Mouse (Mus musculus): Measurements from ENCODE around the gene Cep89. TPM values are rescaled to one million over a fixed set of nuclear protein-coding genes. Genes with fewer than 3 reads are reported as not detected.
A peak's percentile ranks its signal among the peaks of the same experiment; 100 is the strongest.

Gene Cep89
- polyA plus RNA-seq, 1 experiment from 2014 or later, result 63.3 TPM

DNA sequence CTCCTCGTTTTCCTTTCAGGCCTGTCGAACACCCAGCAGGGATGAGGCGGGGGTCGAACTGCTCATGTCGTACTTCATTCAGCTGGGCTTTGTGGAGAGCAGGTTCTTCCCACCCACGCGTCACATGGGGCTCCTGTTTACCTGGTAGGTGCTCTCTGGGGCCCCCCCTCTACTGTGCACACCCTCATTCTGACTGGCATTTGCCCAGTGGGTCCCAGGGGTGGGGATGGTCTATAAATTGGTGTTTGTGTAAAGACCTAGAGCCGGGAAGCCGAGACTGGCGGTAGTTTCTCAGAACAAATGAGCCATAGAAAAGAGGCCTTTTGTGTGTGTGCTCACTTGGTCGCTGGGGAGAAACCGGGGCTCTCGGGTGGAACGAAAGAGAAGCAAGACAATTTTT lies 25.7 kb upstream of the Cep89 start:
- Histone ChIP-seq H3K9me3 (peaks cover 4% of the 10 kb centered on the region; the same call in 1 of the 2 replicates), H3K36me3 (replicated peaks) (peaks cover 10% of the 10 kb centered on the region; the same call in 1 of the 2 replicates), H3K4me1 (peaks cover 14% of the 10 kb centered on the region; the same call in 1 of the 2 replicates), H3K27ac (replicated peaks) (0 out of 2 replicates have a peak overlapping the region, but pooled peaks have one; percentile 65), H3K4me3 (no peak overlapping the region), H3K27me3 (replicated peaks; ENCODE audit: low read depth, poor library complexity, severe bottlenecking) (no peaks in the 10 kb centered on the region)
- WGBS, result 37% methylated on average over 14 of the region's 14 CpGs
- DNase-seq (ENCODE audit: low spot score), result no peak

DNA sequence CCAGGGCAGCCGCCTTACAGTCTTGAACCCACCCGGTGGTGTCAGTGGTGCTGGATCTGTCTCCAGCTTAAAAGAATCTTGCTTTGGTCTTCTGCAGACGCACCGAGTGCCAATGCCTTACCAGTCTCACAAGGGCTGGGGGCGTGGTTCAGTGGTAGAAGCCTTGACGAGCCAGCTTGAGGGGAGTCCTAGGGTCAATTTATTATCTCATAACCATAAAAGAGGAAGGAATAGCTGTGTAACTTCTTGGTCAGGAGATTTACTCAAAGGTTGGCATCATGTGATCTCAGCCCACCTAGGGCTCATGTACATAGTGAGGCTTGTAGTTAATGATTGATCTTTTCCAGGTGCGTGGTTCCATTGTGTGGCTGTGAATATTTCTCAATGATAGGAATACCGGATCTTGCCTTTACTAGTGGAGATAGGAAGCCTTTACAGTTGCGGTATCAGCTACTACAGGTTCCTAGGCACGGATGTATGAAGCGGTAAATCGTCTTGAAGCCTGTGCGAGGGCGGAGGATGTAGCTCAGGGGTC lies 24.3 kb upstream of the Cep89 start:
- Histone ChIP-seq H3K36me3 (replicated peaks) (0 out of 2 replicates have a peak, but pooled peaks cover 6% of the 10 kb centered on the region), H3K4me1 (peaks cover 14% of the 10 kb centered on the region; the same call in 1 of the 2 replicates), H3K27me3 (replicated peaks; ENCODE audit: low read depth, poor library complexity, severe bottlenecking) (no peaks in the 10 kb centered on the region), H3K27ac (replicated peaks) (no peak overlapping the region), H3K4me3 (no peak overlapping the region), H3K9me3 (0 out of 2 replicates have a peak, but pooled peaks cover 4% of the 10 kb centered on the region)
- no peak for DNase-seq (ENCODE audit: low spot score)
- 94% methylated on average over 14 of the region's 14 CpGs for WGBS

DNA sequence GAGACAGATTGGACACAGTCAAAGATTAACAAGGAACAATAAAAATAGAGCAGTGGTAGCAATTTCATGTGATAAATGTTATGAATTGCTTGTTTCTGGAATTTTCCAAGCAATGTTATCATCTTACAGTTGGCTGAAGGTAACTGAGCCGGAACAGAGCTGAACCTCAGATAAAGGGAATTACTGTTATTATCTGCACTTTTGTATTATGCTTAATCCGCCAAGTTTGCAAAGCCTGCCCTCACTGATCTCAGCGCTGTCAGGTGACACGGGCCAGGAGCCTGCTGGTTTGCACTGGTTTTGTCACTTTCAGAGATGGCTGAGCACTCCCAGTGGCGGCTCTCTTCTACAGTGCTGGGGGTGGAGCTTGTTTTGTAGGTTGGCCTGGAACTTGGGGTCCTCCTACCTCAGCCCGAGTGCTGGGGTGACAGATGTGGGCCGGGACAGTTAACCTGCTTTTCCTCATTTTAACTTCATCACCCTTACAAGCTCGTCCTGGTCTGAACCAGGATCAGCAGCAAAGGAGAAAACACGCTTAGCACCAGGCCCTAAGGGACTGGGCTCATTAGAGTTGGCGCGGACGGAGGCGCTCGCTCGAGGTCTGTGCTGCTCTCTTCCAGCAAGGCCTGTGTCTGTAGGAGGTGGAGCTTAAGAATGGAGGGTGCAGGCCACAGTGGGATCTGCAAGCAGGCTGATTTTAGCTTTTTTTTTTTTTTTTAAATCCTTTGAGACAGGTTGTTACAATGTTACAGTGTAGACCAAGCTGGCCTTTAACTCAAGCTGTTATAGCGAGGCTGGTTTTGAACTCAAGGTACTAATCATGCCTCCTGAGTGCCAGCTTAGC lies 23.5 kb upstream of the Cep89 start:
- Histone ChIP-seq H3K9me3 (0 out of 2 replicates have a peak, but pooled peaks cover 4% of the 10 kb centered on the region), H3K27ac (replicated peaks) (no peak overlapping the region), H3K4me1 (peaks cover 14% of the 10 kb centered on the region; the same call in 1 of the 2 replicates), H3K36me3 (replicated peaks) (0 out of 2 replicates have a peak, but pooled peaks cover 3% of the 10 kb centered on the region), H3K27me3 (replicated peaks; ENCODE audit: low read depth, poor library complexity, severe bottlenecking) (no peaks in the 10 kb centered on the region), H3K4me3 (no peak overlapping the region)
- no peak for DNase-seq (ENCODE audit: low spot score)
- 74% methylated on average over 16 of the region's 16 CpGs for WGBS

GRCm38 (mm10) chr7:35374265-35374664 lies 22.6 kb upstream of the Cep89 start:
- no peak for DNase-seq (ENCODE audit: low spot score)
- Histone ChIP-seq H3K36me3 (replicated peaks) (0 out of 2 replicates have a peak, but pooled peaks cover 3% of the 10 kb centered on the region), H3K9me3 (no peaks in the 10 kb centered on the region), H3K4me3 (no peak overlapping the region), H3K27me3 (replicated peaks; ENCODE audit: low read depth, poor library complexity, severe bottlenecking) (no peaks in the 10 kb centered on the region), H3K27ac (replicated peaks) (no peak overlapping the region), H3K4me1 (peaks cover 15% of the 10 kb centered on the region)
- 82% methylated on average over 7 of the region's 7 CpGs for WGBS

GRCm38 (mm10) chr7:35376623-35377022 lies 20.2 kb upstream of the Cep89 start:
- Histone ChIP-seq H3K9me3 (no peaks in the 10 kb centered on the region), H3K36me3 (replicated peaks) (no peaks in the 10 kb centered on the region), H3K27me3 (replicated peaks; ENCODE audit: low read depth, poor library complexity, severe bottlenecking) (no peaks in the 10 kb centered on the region), H3K4me1 (peaks cover 15% of the 10 kb centered on the region), H3K27ac (replicated peaks) (no peak overlapping the region), H3K4me3 (no peak overlapping the region)
- DNase-seq (ENCODE audit: low spot score), result no peak
- 92% methylated on average over 9 of the region's 9 CpGs for WGBS

DNA sequence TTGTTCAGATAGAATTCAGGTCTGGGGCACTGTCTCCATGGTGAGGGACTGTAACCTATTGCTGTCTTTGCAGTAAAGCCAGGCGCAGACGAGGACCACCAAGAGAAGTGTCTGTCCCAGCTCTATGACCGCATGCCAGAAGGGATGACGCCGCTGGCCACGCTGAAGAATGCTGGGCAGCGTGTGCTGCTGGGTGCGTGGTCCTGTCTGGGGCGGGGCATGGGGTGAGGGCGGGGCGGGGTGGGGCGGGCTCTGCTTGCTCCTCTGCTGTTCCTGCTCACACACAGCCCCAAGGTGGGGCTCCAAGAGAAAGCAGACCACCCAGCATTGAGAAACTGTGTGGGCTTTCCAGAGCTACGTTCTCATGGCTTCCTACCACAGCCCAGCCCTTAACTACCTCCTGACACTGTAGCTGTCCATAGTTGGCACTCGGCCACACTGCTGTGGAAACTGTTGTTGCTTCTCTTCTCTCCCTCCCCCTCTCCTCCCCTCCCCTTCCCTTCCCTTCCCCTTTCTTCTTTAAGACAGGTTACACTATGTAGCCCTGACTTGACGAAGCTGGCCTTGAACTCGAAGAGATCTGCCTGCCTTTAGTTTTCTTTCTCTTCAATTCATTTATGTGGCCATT lies 17.2 kb upstream of the Cep89 start:
- Histone ChIP-seq H3K9me3 (no peaks in the 10 kb centered on the region), H3K27me3 (replicated peaks; ENCODE audit: low read depth, poor library complexity, severe bottlenecking) (no peaks in the 10 kb centered on the region), H3K27ac (replicated peaks) (no peak overlapping the region), H3K4me3 (peak overlapping the region; percentile 18; the same call in 1 of the 2 replicates), H3K4me1 (peaks cover 16% of the 10 kb centered on the region; the same call in 1 of the 2 replicates), H3K36me3 (replicated peaks) (no peaks in the 10 kb centered on the region)
- WGBS, result 48% methylated on average over 16 of the region's 16 CpGs
- no peak for DNase-seq (ENCODE audit: low spot score)

GRCm38 (mm10) chr7:35380351-35380750 lies 16.5 kb upstream of the Cep89 start:
- H3K4me3 ChIP-seq, result no peak overlapping the region
- peaks cover 16% of the 10 kb centered on the region; the same call in 1 of the 2 replicates for H3K4me1 ChIP-seq
- no peak for DNase-seq (ENCODE audit: low spot score)
- no peak overlapping the region for H3K27ac ChIP-seq (replicated peaks)
- no peaks in the 10 kb centered on the region for H3K27me3 ChIP-seq (replicated peaks; ENCODE audit: low read depth, poor library complexity, severe bottlenecking)
- H3K9me3 ChIP-seq, result no peaks in the 10 kb centered on the region
- 91% methylated on average over 8 of the region's 8 CpGs for WGBS
- no peaks in the 10 kb centered on the region for H3K36me3 ChIP-seq (replicated peaks)

GRCm38 (mm10) chr7:35381861-35382260 lies 15.0 kb upstream of the Cep89 start:
- no peak for DNase-seq (ENCODE audit: low spot score)
- Histone ChIP-seq H3K27ac (replicated peaks) (no peak overlapping the region), H3K4me1 (peaks cover 16% of the 10 kb centered on the region; the same call in 1 of the 2 replicates), H3K36me3 (replicated peaks) (no peaks in the 10 kb centered on the region; the same call in 1 of the 2 replicates), H3K9me3 (no peaks in the 10 kb centered on the region), H3K4me3 (peak overlapping the region; percentile 2; the same call in 1 of the 2 replicates), H3K27me3 (replicated peaks; ENCODE audit: low read depth, poor library complexity, severe bottlenecking) (no peaks in the 10 kb centered on the region)
- 33% methylated on average over 16 of the region's 16 CpGs for WGBS

- DNase-seq (ENCODE audit: low spot score), result no peak
- H3K9me3 ChIP-seq, result no peaks in the 10 kb centered on the region
- H3K36me3 ChIP-seq (replicated peaks), result no peaks in the 10 kb centered on the region; the same call in 1 of the 2 replicates
- WGBS, result 57% methylated on average over 2 of the region's 2 CpGs
- H3K27me3 ChIP-seq (replicated peaks; ENCODE audit: low read depth, poor library complexity, severe bottlenecking), result no peaks in the 10 kb centered on the region
- H3K27ac ChIP-seq (replicated peaks), result no peak overlapping the region
- H3K4me3 ChIP-seq, result no peak overlapping the region
- H3K4me1 ChIP-seq, result peaks cover 16% of the 10 kb centered on the region; the same call in 1 of the 2 replicates
Observed at GRCm38 (mm10) chr7:35382706-35383353, 14.0 kb upstream of the Cep89 start.

DNA sequence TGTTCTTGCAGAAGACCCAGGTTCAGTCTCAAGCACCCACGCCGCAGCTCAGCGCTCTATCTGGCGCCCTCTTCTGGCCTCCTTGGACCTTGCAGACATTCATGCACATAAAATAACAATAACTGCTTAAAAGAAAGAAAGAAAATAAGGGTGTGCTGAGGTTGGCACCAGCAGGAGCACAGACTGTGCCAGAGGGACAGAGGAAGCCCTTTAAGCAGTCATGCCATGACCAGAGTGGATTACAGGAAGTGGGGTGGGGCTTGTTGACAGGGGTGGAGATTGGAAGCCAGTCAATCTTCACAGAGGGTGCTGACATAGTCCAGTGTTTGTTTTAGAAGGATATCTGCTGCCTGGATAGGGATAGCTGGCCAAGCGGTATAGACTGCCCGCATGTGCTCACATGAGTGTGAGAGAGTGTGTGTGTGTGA lies 10.3 kb upstream of the Cep89 start:
- 57% methylated on average over 6 of the region's 6 CpGs for WGBS
- H3K27me3 ChIP-seq (replicated peaks; ENCODE audit: low read depth, poor library complexity, severe bottlenecking), result no peaks in the 10 kb centered on the region
- H3K36me3 ChIP-seq (replicated peaks), result no peaks in the 10 kb centered on the region; the same call in 1 of the 2 replicates
- DNase-seq (ENCODE audit: low spot score), result no peak
- no peak overlapping the region for H3K27ac ChIP-seq (replicated peaks)
- H3K4me1 ChIP-seq, result peaks cover 18% of the 10 kb centered on the region
- no peak overlapping the region for H3K4me3 ChIP-seq
- H3K9me3 ChIP-seq, result no peaks in the 10 kb centered on the region

DNA sequence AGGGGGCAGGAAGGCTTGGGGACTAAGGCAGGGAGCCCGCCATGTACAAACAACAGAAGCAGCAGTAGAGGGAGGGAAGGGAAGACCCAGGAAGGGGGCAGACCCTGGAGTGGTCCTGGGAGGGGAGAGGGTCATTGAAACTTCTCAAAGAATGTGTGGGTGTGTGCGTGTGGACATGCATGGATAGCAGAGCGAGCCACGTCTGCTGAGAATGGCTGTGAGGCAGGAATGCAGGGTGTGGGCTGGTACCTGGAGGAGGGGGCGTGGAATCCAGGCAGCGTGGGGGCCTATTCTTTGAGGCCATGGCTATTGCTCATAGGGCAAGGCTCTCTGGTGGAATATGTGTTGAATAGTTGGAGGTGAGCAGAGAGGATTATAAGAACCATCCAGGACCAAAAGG lies 8.1 kb upstream of the Cep89 start:
- H3K36me3 ChIP-seq (replicated peaks), result peaks cover 15% of the 10 kb centered on the region
- 68% methylated on average over 6 of the region's 6 CpGs for WGBS

GRCm38 (mm10) chr7:35392935-35393334 lies 3.9 kb upstream of the Cep89 start:
- H3K4me3 ChIP-seq, result no peak overlapping the region
- peaks cover 29% of the 10 kb centered on the region for H3K36me3 ChIP-seq (replicated peaks)
- no peaks in the 10 kb centered on the region for H3K27me3 ChIP-seq (replicated peaks; ENCODE audit: low read depth, poor library complexity, severe bottlenecking)
- no peak overlapping the region for H3K27ac ChIP-seq (replicated peaks)
- no peaks in the 10 kb centered on the region for H3K9me3 ChIP-seq
- H3K4me1 ChIP-seq, result peaks cover 24% of the 10 kb centered on the region
- WGBS, result 59% methylated on average over 5 of the region's 5 CpGs
- no peak for DNase-seq (ENCODE audit: low spot score)

More for the DNA sequence above, 8.1 kb upstream of the Cep89 start:
- H3K4me1 ChIP-seq, result peaks cover 8% of the 10 kb centered on the region
- no peak for DNase-seq (ENCODE audit: low spot score)
- H3K4me3 ChIP-seq, result no peak overlapping the region
- H3K27ac ChIP-seq (replicated peaks), result no peak overlapping the region
- H3K27me3 ChIP-seq (replicated peaks; ENCODE audit: low read depth, poor library complexity, severe bottlenecking), result no peaks in the 10 kb centered on the region
- H3K9me3 ChIP-seq, result no peaks in the 10 kb centered on the region
